Mouse (Mus musculus) hindbrain, embryonic 14.5 days (tissue): ENCODE data around the gene Hmcn2. TPM values are rescaled to one million over a fixed set of nuclear protein-coding genes. Genes with fewer than 3 reads are reported as not detected.

Experiments used
- ATAC-seq: fragments of 200-750 bp; cut with Nextera tagmentation; 2 replicates; pipeline ENCODE4 v1.8.0; 2017; ENCODE audit warnings: moderate number of reproducible peaks, mild to moderate bottlenecking, moderate TSS enrichment, moderate library complexity; ENCODE audit not compliant: low FRiP score
- DNase-seq: peaks from one replicate; pipeline ENCODE4 v3.0.0-alpha.2; 2015; ENCODE audit warnings: low spot score
- H3K27ac ChIP-seq: fragments of 300-500 bp; sonication (generic); 2 replicates; pipeline ENCODE4 v1.5.1; 2014; ENCODE audit warnings: mild to moderate bottlenecking, moderate library complexity
- H3K27me3 ChIP-seq: fragments of 300-500 bp; sonication (generic); 2 replicates; pipeline ENCODE4 v1.6.1; 2014; ENCODE audit warnings: mild to moderate bottlenecking, low read length, mixed read lengths; ENCODE audit not compliant: control insufficient read depth, insufficient read depth
- H3K36me3 ChIP-seq: fragments of 300-500 bp; sonication (generic); replicated peaks from 2 replicates; pipeline ENCODE4 v1.6.1; 2014; ENCODE audit not compliant: control insufficient read depth, insufficient read depth
- H3K4me1 ChIP-seq: fragments of 300-500 bp; sonication (generic); replicated peaks from 2 replicates; pipeline ENCODE4 v1.6.1; 2014; ENCODE audit warnings: antibody characterized with exemption, low read length, mixed read lengths; ENCODE audit not compliant: control insufficient read depth, insufficient read depth
- H3K4me2 ChIP-seq: fragments of 300-500 bp; sonication (generic); replicated peaks from 2 replicates; pipeline ENCODE4 v1.6.1; 2014; ENCODE audit warnings: mild to moderate bottlenecking, moderate library complexity
- H3K4me3 ChIP-seq: fragments of 300-500 bp; sonication (generic); replicated peaks from 2 replicates; pipeline ENCODE4 v1.5.1; 2014; ENCODE audit warnings: mild to moderate bottlenecking, low read length
- H3K9ac ChIP-seq: fragments of 300-500 bp; sonication (generic); 2 replicates; pipeline ENCODE4 v1.6.1; 2014
- H3K9me3 ChIP-seq: fragments of 300-500 bp; sonication (generic); 2 replicates; pipeline ENCODE4 v1.6.1; 2016; ENCODE audit warnings: low read length; ENCODE audit not compliant: control insufficient read depth
- WGBS: fragments of 180-500 bp; shearing (Covaris S2); extraction: QIAGEN DNeasy Blood & Tissue Kit; methylation state at CpG from one replicate; pipeline ENCODE4 v1.1.7; 2014; 5-methylcytosine and 5-hydroxymethylcytosine counted together
- polyA plus RNA-seq: library from polyadenylated mRNA; unstranded; fragments of >200 nt; fragmentation: Nextera tagmentation; extraction: Ambion mirVana; gene quantifications from 2 replicates; pipeline ENCODE4 v1.2.1, GENCODE M21; 2014

The Hmcn2 gene
- polyA plus RNA-seq, 1 experiment from 2014 or later, result 0.37 TPM

- Histone ChIP-seq H3K4me2 (no peak overlapping the region), H3K9ac (no peak overlapping the region), H3K4me1 (0 out of 2 replicates have a peak, but pooled peaks cover 3% of the 10 kb centered on the region), H3K9me3 (no peaks in the 10 kb centered on the region), H3K4me3 (no peak overlapping the region), H3K36me3 (peaks cover 80% of the 10 kb centered on the region), H3K27ac (no peak overlapping the region), H3K27me3 (no peaks in the 10 kb centered on the region)
- 82% methylated on average over 8 of the region's 8 CpGs for WGBS
- no peak for ATAC-seq
- DNase-seq, result no peak
Measured at GRCm38 (mm10) chr2:31281138-31281537, 33.1 kb upstream of the Hmcn2 start.

- H3K4me2 ChIP-seq, result no peak overlapping the region
- no peaks in the 10 kb centered on the region for H3K9me3 ChIP-seq
- no peaks in the 10 kb centered on the region for H3K27me3 ChIP-seq
- 56% methylated on average over 7 of the region's 7 CpGs for WGBS
- no peak overlapping the region for H3K9ac ChIP-seq
- no peak for ATAC-seq
- 0 out of 2 replicates have a peak, but pooled peaks cover 3% of the 10 kb centered on the region for H3K4me1 ChIP-seq
- H3K4me3 ChIP-seq, result no peak overlapping the region
- no peak overlapping the region for H3K27ac ChIP-seq
- DNase-seq, result no peak
- peaks cover 82% of the 10 kb centered on the region for H3K36me3 ChIP-seq
Measured at GRCm38 (mm10) chr2:31282266-31282665, 31.9 kb upstream of the Hmcn2 start.

GRCm38 (mm10) chr2:31282880-31283279 is 31.3 kb upstream of the Hmcn2 start:
- Histone ChIP-seq H3K9me3 (no peaks in the 10 kb centered on the region), H3K36me3 (peaks cover 83% of the 10 kb centered on the region), H3K4me2 (no peak overlapping the region), H3K27me3 (no peaks in the 10 kb centered on the region), H3K4me3 (no peak overlapping the region), H3K27ac (no peak overlapping the region), H3K4me1 (0 out of 2 replicates have a peak, but pooled peaks cover 3% of the 10 kb centered on the region), H3K9ac (no peak overlapping the region)
- DNase-seq (no peak), ATAC-seq (no peak)
- 93% methylated on average over 12 of the region's 12 CpGs for WGBS

- Histone ChIP-seq H3K4me1 (no peaks in the 10 kb centered on the region), H3K27ac (no peak overlapping the region), H3K9me3 (no peaks in the 10 kb centered on the region), H3K36me3 (peaks cover 93% of the 10 kb centered on the region), H3K4me2 (no peak overlapping the region), H3K4me3 (no peak overlapping the region), H3K9ac (no peak overlapping the region), H3K27me3 (no peaks in the 10 kb centered on the region)
- WGBS, result 98% methylated on average over 5 of the region's 5 CpGs
- ATAC-seq (no peak), DNase-seq (no peak)
Measured at GRCm38 (mm10) chr2:31284531-31284930, 29.7 kb upstream of the Hmcn2 start.

- Histone ChIP-seq H3K27ac (no peak overlapping the region), H3K9me3 (no peaks in the 10 kb centered on the region), H3K27me3 (no peaks in the 10 kb centered on the region), H3K4me2 (no peak overlapping the region), H3K9ac (no peak overlapping the region), H3K4me3 (no peak overlapping the region), H3K4me1 (no peaks in the 10 kb centered on the region), H3K36me3 (peaks cover 81% of the 10 kb centered on the region)
- 9% methylated on average over 6 of the region's 6 CpGs for WGBS
- no peak for ATAC-seq
- peak; percentile 76 for DNase-seq
Measured at GRCm38 (mm10) chr2:31291421-31291820, 22.8 kb upstream of the Hmcn2 start.

GRCm38 (mm10) chr2:31294985-31295384 is 19.2 kb upstream of the Hmcn2 start:
- Histone ChIP-seq H3K4me2 (no peak overlapping the region), H3K9me3 (no peaks in the 10 kb centered on the region), H3K27me3 (no peaks in the 10 kb centered on the region), H3K27ac (no peak overlapping the region), H3K36me3 (peaks cover 46% of the 10 kb centered on the region), H3K4me3 (no peak overlapping the region), H3K4me1 (no peaks in the 10 kb centered on the region; the same call in 1 of the 2 replicates), H3K9ac (no peak overlapping the region)
- under 1% methylated on average over 4 of the region's 4 CpGs for WGBS
- DNase-seq (peak; percentile 70), ATAC-seq (no peak)

- no peaks in the 10 kb centered on the region; the same call in 1 of the 2 replicates for H3K4me1 ChIP-seq
- H3K27me3 ChIP-seq, result no peaks in the 10 kb centered on the region
- H3K36me3 ChIP-seq, result peaks cover 34% of the 10 kb centered on the region
- H3K4me2 ChIP-seq, result no peak overlapping the region
- DNase-seq (no peak), ATAC-seq (no peak)
- WGBS, result 80% methylated on average over 6 of the region's 6 CpGs
- H3K4me3 ChIP-seq, result no peak overlapping the region
- no peak overlapping the region for H3K9ac ChIP-seq
- H3K27ac ChIP-seq, result no peak overlapping the region
- no peaks in the 10 kb centered on the region for H3K9me3 ChIP-seq
Measured at GRCm38 (mm10) chr2:31296395-31296794, 17.8 kb upstream of the Hmcn2 start.

- peaks cover 21% of the 10 kb centered on the region for H3K36me3 ChIP-seq
- under 1% methylated on average over 17 of the region's 17 CpGs for WGBS
- H3K27ac ChIP-seq, result no peak overlapping the region
- H3K27me3 ChIP-seq, result no peaks in the 10 kb centered on the region
- peak overlapping the region; percentile 52; the same call in 1 of the 2 replicates for H3K9ac ChIP-seq
- H3K4me2 ChIP-seq, result peak overlapping the region; percentile 57
- no peaks in the 10 kb centered on the region; the same call in 1 of the 2 replicates for H3K4me1 ChIP-seq
- DNase-seq, result peak; percentile 68
- no peaks in the 10 kb centered on the region for H3K9me3 ChIP-seq
- ATAC-seq, result peak; percentile 88
- peak overlapping the region; percentile 33 for H3K4me3 ChIP-seq
Measured at GRCm38 (mm10) chr2:31297602-31298268, 16.5 kb upstream of the Hmcn2 start.

- Histone ChIP-seq H3K27ac (no peak overlapping the region), H3K9ac (no peak overlapping the region), H3K4me3 (no peak overlapping the region), H3K9me3 (no peaks in the 10 kb centered on the region), H3K36me3 (peaks cover 10% of the 10 kb centered on the region), H3K4me2 (no peak overlapping the region; the same call in none of the 2 replicates), H3K27me3 (no peaks in the 10 kb centered on the region), H3K4me1 (no peaks in the 10 kb centered on the region; the same call in 1 of the 2 replicates)
- ATAC-seq (no peak), DNase-seq (no peak)
- 55% methylated on average over 4 of the region's 4 CpGs for WGBS
Measured at GRCm38 (mm10) chr2:31298814-31299213, 15.4 kb upstream of the Hmcn2 start.
